Mouse (Mus musculus) kidney, adult 2 months (tissue): ENCODE data around the gene 1600014C23Rik. TPM values are rescaled to one million over a fixed set of nuclear protein-coding genes. Genes with fewer than 3 reads are reported as not detected.

Source experiments
- DNase-seq: peaks from one replicate; pipeline ENCODE4 v3.0.0; 2021
- H3K27ac ChIP-seq: fragments of 200-500 bp; 2 replicates; pipeline ENCODE4 v1.5.1; 2012; ENCODE audit warnings: low read depth, low read length, control low read depth, inconsistent platforms; ENCODE audit not compliant: insufficient read depth
- H3K27me3 ChIP-seq: fragments of 200-500 bp; replicated peaks from 2 replicates; pipeline ENCODE4 v1.6.1; 2012; ENCODE audit warnings: mild to moderate bottlenecking, moderate library complexity, low read length, inconsistent platforms; ENCODE audit not compliant: control insufficient read depth, insufficient read depth
- H3K36me3 ChIP-seq: fragments of 200-500 bp; 2 replicates; pipeline ENCODE4 v1.6.1; 2012; ENCODE audit warnings: mild to moderate bottlenecking, moderate library complexity, low read length, inconsistent platforms; ENCODE audit not compliant: control insufficient read depth, insufficient read depth
- H3K4me1 ChIP-seq: fragments of 200-500 bp; 2 replicates; pipeline ENCODE4 v1.6.1; 2011; ENCODE audit warnings: low read length; ENCODE audit not compliant: control insufficient read depth, insufficient read depth
- H3K4me3 ChIP-seq: fragments of 200-500 bp; 2 replicates; pipeline ENCODE4 v1.5.1; 2011; ENCODE audit warnings: mild to moderate bottlenecking, low read depth, low read length, control low read depth; ENCODE audit not compliant: insufficient read depth
- CTCF ChIP-seq: fragments of 200-500 bp; conservative IDR thresholded peaks from 2 replicates; pipeline ENCODE4 v1.5.1; 2011; ENCODE audit warnings: low read depth, mild to moderate bottlenecking, control low read depth, low read length, moderate library complexity, mixed read lengths; ENCODE audit not compliant: insufficient read depth, insufficient read length
- POLR2A ChIP-seq: fragments of 200-500 bp; IDR thresholded peaks from one replicate; pipeline ENCODE4 v1.6.1; 2011; ENCODE audit warnings: low read depth, low read length, control low read depth
- WGBS: fragments of 180-500 bp; shearing (Covaris S2); methylation state at CpG from one replicate; pipeline ENCODE4 v1.1.7; 2018; 5-methylcytosine and 5-hydroxymethylcytosine counted together
- polyA plus RNA-seq: library from polyadenylated mRNA; depleted of rRNA; stranded (reverse); fragments of >200 nt; gene quantifications from 2 replicates; pipeline ENCODE4 v1.2.3, GENCODE M21; 2012

Gene 1600014C23Rik
- polyA plus RNA-seq, 1 experiment, result not detected

- no peak for TF ChIP-seq POLR2A
- no peak for TF ChIP-seq CTCF
- Histone ChIP-seq H3K27me3 (no peaks in the 10 kb centered on the region), H3K4me1 (no peaks in the 10 kb centered on the region), H3K36me3 (no peaks in the 10 kb centered on the region), H3K27ac (no peak overlapping the region), H3K4me3 (no peak overlapping the region)
- DNase-seq, result no peak
- WGBS, result 73% methylated on average over 8 of the region's 8 CpGs
Measured at GRCm38 (mm10) chr17:45708179-45708578, 25.5 kb downstream of the 1600014C23Rik start.

- no peak for DNase-seq
- Histone ChIP-seq H3K27ac (no peak overlapping the region), H3K27me3 (no peaks in the 10 kb centered on the region), H3K4me3 (no peak overlapping the region), H3K36me3 (no peaks in the 10 kb centered on the region), H3K4me1 (no peaks in the 10 kb centered on the region)
- WGBS, result 58% methylated on average over 3 of the region's 3 CpGs
- no peak for TF ChIP-seq CTCF
Measured at GRCm38 (mm10) chr17:45707376-45707775, 26.3 kb downstream of the 1600014C23Rik start.

- TF ChIP-seq POLR2A (no peak), CTCF (no peak)
- DNase-seq, result no peak
- Histone ChIP-seq H3K27ac (no peak overlapping the region), H3K36me3 (no peaks in the 10 kb centered on the region), H3K27me3 (no peaks in the 10 kb centered on the region), H3K4me3 (no peak overlapping the region), H3K4me1 (no peaks in the 10 kb centered on the region)
- WGBS, result 65% methylated on average over 5 of the region's 5 CpGs
Measured at GRCm38 (mm10) chr17:45706796-45707195, 26.8 kb downstream of the 1600014C23Rik start.

- Histone ChIP-seq H3K36me3 (no peaks in the 10 kb centered on the region), H3K4me1 (peaks cover 5% of the 10 kb centered on the region; the same call in 1 of the 2 replicates), H3K4me3 (no peak overlapping the region), H3K27me3 (no peaks in the 10 kb centered on the region), H3K27ac (no peak overlapping the region)
- 67% methylated on average over 7 of the region's 7 CpGs for WGBS
- TF ChIP-seq CTCF (no peak), POLR2A (no peak)
- no peak for DNase-seq
Measured at GRCm38 (mm10) chr17:45703187-45703586, 30.5 kb downstream of the 1600014C23Rik start.

DNA sequence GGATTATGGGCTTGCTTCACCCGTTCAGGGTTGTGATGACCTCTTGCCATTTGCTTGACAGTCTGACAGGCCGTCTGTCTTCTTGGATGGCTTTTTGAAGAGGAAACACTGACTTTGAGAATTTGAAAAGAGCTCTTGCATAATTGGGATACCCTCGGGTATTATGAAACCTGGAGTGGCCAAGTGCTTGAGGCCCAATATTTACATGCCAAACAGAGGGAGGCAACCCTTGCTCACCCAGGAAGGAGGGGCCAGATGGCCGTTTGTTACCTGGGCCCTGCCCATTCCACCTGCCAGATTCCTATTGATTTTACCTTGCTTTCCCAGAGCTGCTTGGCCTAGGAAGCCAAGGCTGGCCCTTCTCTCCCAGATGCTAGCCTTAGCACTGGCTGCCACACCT is 31.4 kb downstream of the 1600014C23Rik start:
- Histone ChIP-seq H3K27me3 (no peaks in the 10 kb centered on the region), H3K27ac (no peak overlapping the region), H3K4me1 (peaks cover 5% of the 10 kb centered on the region; the same call in 1 of the 2 replicates), H3K4me3 (no peak overlapping the region), H3K36me3 (no peaks in the 10 kb centered on the region)
- WGBS, result 65% methylated on average over 4 of the region's 4 CpGs
- no peak for DNase-seq
- TF ChIP-seq POLR2A, result no peak
- TF ChIP-seq CTCF, result no peak

DNA sequence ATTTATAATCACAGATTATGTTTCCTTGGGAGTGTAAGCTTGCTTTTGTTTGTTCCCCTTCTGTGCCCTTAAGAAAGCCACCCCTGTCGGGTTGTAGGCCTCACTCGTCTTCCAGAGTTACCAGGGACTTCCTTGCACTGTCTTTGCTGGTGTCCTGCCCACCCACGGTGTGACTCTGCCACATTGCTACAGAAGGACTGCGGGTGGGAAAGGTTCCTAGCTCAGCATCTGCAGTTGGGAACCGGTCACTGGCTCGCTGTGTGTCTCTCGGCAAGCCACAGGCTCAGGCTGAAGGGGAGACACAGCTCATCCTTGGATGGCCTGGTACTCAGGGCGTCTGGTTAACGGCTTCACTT is 32.4 kb downstream of the 1600014C23Rik start:
- H3K4me1 ChIP-seq, result peaks cover 5% of the 10 kb centered on the region; the same call in 1 of the 2 replicates
- 78% methylated on average over 9 of the region's 9 CpGs for WGBS
- TF ChIP-seq CTCF (no peak), POLR2A (no peak)
- H3K27ac ChIP-seq, result no peak overlapping the region
- no peaks in the 10 kb centered on the region for H3K27me3 ChIP-seq
- no peak overlapping the region for H3K4me3 ChIP-seq
- no peak for DNase-seq
- H3K36me3 ChIP-seq, result no peaks in the 10 kb centered on the region

- no peak overlapping the region for H3K27ac ChIP-seq
- H3K27me3 ChIP-seq, result no peaks in the 10 kb centered on the region
- peak; percentile 66 for DNase-seq
Measured at GRCm38 (mm10) chr17:45700496-45701235, 33.0 kb downstream of the 1600014C23Rik start.

More at GRCm38 (mm10) chr17:45700496-45701235, 33.0 kb downstream of the 1600014C23Rik start:
- Histone ChIP-seq H3K4me3 (no peak overlapping the region), H3K4me1 (peaks cover 5% of the 10 kb centered on the region; the same call in 1 of the 2 replicates), H3K36me3 (no peaks in the 10 kb centered on the region)
- TF ChIP-seq POLR2A, result no peak
- no peak for TF ChIP-seq CTCF
- WGBS, result 54% methylated on average over 10 of the region's 16 CpGs
